Mouse (Mus musculus): ENCODE measurements around the gene Cpm. TPM values are rescaled to one million over a fixed set of nuclear protein-coding genes. Genes with fewer than 3 reads are reported as not detected.
"Not testable (repeated sequence)": the region's sequence is repeated elsewhere in the genome, so short reads cannot be mapped to it uniquely, and the experiment has no call there.

The Cpm gene
- polyA plus RNA-seq, 1 experiment: 13.6 TPM

DNA sequence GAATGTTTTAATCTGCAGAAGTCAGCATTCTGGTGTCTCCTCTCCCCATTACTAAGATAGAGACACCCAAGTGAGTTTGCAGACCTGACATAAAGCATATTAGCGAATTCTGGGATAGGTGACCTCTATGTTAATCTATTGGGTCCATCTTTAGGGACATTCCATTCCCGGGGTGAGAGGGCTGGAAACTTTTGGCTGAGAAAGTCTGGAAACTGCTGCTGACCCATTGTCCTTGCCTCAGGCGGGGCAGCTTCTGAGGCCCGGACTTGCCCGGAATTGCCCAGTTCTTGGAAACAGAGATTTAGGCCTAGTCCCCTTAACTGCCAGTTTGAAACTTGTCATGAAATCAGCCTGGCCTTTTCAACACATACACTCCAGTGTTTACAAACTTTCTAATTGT, 82.1 kb downstream of the Cpm start:
- H3K27me3 ChIP-seq (ENCODE audit: control insufficient read depth, insufficient read depth, low read length): no peaks in the 10 kb centered on the region
- no peak overlapping the region for H3K27ac ChIP-seq (ENCODE audit: insufficient read depth, low read length)
- peaks cover 6% of the 10 kb centered on the region for H3K4me1 ChIP-seq (ENCODE audit: control insufficient read depth, insufficient read depth, low read length)
- WGBS: 55% methylated on average over 5 of the region's 5 CpGs
- no peak overlapping the region for H3K4me3 ChIP-seq (replicated peaks; ENCODE audit: insufficient read depth, low read depth, low read length)
- TF ChIP-seq CTCF (IDR thresholded peaks at IDR 0.05; ENCODE audit: borderline replicate concordance, insufficient read depth, low read depth, low read length) (no peak), POLR2A (IDR thresholded peaks at IDR 0.05; ENCODE audit: borderline replicate concordance, insufficient read depth, low read length) (no peak)
- peak; percentile 19 to 22 for DNase-seq

DNA sequence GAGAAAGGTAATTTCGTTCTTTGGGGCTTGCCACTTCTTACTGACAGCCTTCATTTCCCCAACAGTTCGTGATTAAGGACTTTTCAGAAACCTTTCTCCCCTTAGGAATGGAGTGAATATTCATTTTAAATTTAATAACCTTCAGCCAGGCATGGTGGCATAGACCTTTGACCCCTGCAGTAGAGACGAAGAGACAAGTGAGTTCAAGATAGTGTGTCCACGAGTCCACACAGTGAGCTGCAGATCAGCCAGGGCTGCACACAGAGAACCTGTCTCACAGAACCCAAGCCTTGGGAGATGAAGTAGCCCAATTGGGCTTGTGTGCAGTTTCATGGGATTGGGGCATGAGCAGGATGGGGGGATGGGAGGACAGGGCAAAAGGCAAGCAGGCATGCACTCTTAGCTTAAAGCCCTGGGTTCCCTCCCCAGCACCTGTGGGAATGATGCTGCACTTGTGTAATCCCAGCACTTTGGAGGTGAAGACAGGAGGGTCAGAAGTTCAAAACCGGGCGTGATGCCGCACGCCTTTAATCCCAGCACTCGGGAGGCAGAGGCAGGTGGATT, 83.0 kb downstream of the Cpm start:
- Histone ChIP-seq H3K4me3 (replicated peaks; ENCODE audit: insufficient read depth, low read depth, low read length) (no peak overlapping the region), H3K27me3 (ENCODE audit: control insufficient read depth, insufficient read depth, low read length) (no peaks in the 10 kb centered on the region), H3K27ac (ENCODE audit: insufficient read depth, low read length) (no peak overlapping the region), H3K4me1 (ENCODE audit: control insufficient read depth, insufficient read depth, low read length) (no peaks in the 10 kb centered on the region)
- TF ChIP-seq POLR2A (IDR thresholded peaks at IDR 0.05; ENCODE audit: borderline replicate concordance, insufficient read depth, low read length) (no peak), CTCF (IDR thresholded peaks at IDR 0.05; ENCODE audit: borderline replicate concordance, insufficient read depth, low read depth, low read length) (no peak)
- DNase-seq: no peak
- WGBS: 90% methylated on average over 9 of the region's 9 CpGs

DNA sequence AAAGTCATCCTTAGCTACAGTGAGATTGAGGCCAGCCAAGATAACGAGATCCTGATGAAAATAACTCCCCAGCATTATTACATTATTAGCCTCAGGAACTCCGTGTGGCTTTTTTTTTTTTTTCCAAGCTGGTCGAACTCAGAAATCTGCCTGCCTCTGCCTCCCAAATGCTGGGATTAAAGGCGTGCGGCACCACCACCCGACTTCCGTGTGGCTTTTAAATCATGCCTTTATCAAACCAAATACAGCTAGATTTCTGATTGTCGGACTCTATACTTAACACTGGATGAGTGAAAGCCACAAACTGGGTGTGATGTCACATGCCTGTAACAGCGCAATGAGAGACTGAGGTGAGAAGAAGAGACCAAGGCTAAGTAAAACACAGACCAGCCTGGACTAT, 83.6 kb downstream of the Cpm start:
- no peaks in the 10 kb centered on the region for H3K4me1 ChIP-seq (ENCODE audit: control insufficient read depth, insufficient read depth, low read length)
- H3K4me3 ChIP-seq (replicated peaks; ENCODE audit: insufficient read depth, low read depth, low read length): no peak overlapping the region
- no peak overlapping the region for H3K27ac ChIP-seq (ENCODE audit: insufficient read depth, low read length)
- TF ChIP-seq CTCF (IDR thresholded peaks at IDR 0.05; ENCODE audit: borderline replicate concordance, insufficient read depth, low read depth, low read length): no peak
- no peak for TF ChIP-seq POLR2A (IDR thresholded peaks at IDR 0.05; ENCODE audit: borderline replicate concordance, insufficient read depth, low read length)
- no peaks in the 10 kb centered on the region for H3K27me3 ChIP-seq (ENCODE audit: control insufficient read depth, insufficient read depth, low read length)
- DNase-seq: no peak
- 94% methylated on average over 9 of the region's 9 CpGs for WGBS

DNA sequence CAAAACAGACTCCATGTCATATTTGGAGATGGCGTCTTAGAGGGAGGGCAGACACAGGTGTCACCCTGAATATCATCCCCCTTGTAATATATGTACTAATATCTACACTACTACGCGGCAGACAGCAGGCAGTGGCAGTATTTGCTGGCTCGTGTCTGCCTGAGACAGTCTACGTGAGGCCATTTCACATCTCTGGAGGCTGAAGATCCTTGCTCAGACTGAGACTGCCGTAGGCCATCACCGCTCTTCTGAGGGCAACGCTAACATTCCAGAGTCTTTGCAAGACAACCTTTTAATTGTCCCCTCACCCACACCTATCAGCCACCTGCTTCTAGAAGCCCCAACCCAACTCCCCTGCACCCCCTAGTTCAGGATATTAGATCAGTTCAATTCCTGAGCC, 84.2 kb downstream of the Cpm start:
- H3K4me3 ChIP-seq (replicated peaks; ENCODE audit: insufficient read depth, low read depth, low read length): no peak overlapping the region
- H3K27ac ChIP-seq (ENCODE audit: insufficient read depth, low read length): no peak overlapping the region
- H3K27me3 ChIP-seq (ENCODE audit: control insufficient read depth, insufficient read depth, low read length): no peaks in the 10 kb centered on the region
- 94% methylated on average over 8 of the region's 8 CpGs for WGBS
- no peak for DNase-seq
- no peak for TF ChIP-seq POLR2A (IDR thresholded peaks at IDR 0.05; ENCODE audit: borderline replicate concordance, insufficient read depth, low read length)
- no peaks in the 10 kb centered on the region for H3K4me1 ChIP-seq (ENCODE audit: control insufficient read depth, insufficient read depth, low read length)

DNA sequence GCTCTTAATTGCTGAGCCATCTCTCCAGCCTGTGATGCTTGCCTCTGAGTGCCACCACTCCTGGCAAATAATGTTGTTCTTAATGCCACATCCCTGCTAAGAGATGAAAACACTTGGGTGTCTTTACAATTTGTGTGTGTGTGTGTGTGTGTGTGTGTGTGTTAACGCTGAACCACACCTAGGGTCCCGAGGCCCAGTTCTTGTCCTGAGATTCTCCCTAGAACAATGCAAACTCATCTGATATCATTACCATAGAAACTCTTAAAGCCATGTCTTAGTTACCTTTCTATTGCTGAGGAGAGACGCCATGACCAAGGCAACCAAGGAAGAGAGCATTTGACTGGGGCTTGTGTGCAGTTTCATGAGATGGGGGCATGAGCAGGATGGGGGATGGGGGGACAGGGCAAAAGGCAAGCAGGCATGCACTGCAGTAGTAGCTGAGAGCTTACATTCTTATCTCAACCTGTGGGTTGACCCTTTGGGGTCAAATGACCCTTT, 84.8 kb downstream of the Cpm start:
- DNase-seq: no peak
- no peaks in the 10 kb centered on the region for H3K4me1 ChIP-seq (ENCODE audit: control insufficient read depth, insufficient read depth, low read length)
- H3K27ac ChIP-seq (ENCODE audit: insufficient read depth, low read length): no peak overlapping the region
- no peaks in the 10 kb centered on the region for H3K27me3 ChIP-seq (ENCODE audit: control insufficient read depth, insufficient read depth, low read length)
- TF ChIP-seq POLR2A (IDR thresholded peaks at IDR 0.05; ENCODE audit: borderline replicate concordance, insufficient read depth, low read length) (no peak), CTCF (IDR thresholded peaks at IDR 0.05; ENCODE audit: borderline replicate concordance, insufficient read depth, low read depth, low read length) (no peak)
- WGBS: 91% methylated on average over 3 of the region's 3 CpGs
- H3K4me3 ChIP-seq (replicated peaks; ENCODE audit: insufficient read depth, low read depth, low read length): no peak overlapping the region

DNA sequence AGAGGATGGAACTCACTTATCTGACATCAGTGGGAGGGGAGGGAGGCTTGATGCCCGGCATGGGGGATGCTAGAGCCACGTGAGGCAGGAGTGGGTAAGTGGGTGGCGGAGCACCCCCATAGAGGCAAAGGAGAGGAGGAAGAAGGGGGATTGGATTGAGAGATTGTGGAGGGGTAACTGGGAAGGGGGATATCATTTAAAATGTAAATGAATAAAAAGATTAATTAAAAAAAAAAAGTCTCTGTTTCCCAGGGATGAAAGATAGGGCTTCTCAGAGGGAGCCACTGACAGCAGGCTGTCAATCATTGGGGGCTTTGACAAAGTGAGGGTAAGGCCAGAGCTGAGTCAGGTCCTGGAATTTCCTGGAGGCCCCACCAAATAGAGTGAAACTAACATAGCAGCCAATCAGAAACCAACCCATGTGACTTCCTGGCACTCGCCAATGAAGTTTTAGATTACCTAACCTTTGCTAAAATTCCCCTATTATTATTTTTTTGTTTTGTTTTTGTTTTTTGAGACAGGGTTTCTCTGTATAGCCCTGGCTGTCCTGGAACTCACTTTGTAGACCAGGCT, 85.7 kb downstream of the Cpm start:
- no peak overlapping the region for H3K27ac ChIP-seq (ENCODE audit: insufficient read depth, low read length)
- TF ChIP-seq POLR2A (IDR thresholded peaks at IDR 0.05; ENCODE audit: borderline replicate concordance, insufficient read depth, low read length) (no peak), CTCF (IDR thresholded peaks at IDR 0.05; ENCODE audit: borderline replicate concordance, insufficient read depth, low read depth, low read length) (no peak)
- H3K27me3 ChIP-seq (ENCODE audit: control insufficient read depth, insufficient read depth, low read length): no peaks in the 10 kb centered on the region
- H3K4me3 ChIP-seq (replicated peaks; ENCODE audit: insufficient read depth, low read depth, low read length): no peak overlapping the region
- no peaks in the 10 kb centered on the region for H3K4me1 ChIP-seq (ENCODE audit: control insufficient read depth, insufficient read depth, low read length)
- WGBS: 71% methylated on average over 4 of the region's 4 CpGs
- no peak for DNase-seq

DNA sequence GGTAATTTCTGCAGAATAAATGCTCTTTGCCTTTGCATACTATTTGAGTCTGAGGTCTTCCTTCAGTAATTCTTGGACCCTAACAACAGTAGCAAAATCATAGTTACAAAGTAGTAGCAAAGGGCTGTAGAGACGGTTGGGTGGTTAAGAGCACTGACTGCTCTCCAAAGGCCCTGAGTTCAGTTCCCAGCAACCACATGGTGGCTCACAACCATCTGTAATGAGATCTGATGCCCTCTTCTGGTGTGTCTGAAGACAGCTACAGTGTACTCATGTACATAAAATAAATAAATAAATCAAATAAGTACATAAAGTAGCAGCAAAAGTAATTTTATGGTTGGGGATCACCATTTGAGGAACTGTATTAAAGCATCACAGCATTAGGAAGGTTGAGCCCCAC, 86.4 kb downstream of the Cpm start:
- WGBS: 92% methylated on average over 1 of the region's 1 CpGs
- H3K4me1 ChIP-seq (ENCODE audit: control insufficient read depth, insufficient read depth, low read length); DNase-seq; H3K27me3 ChIP-seq (ENCODE audit: control insufficient read depth, insufficient read depth, low read length); H3K4me3 ChIP-seq (replicated peaks; ENCODE audit: insufficient read depth, low read depth, low read length); H3K27ac ChIP-seq (ENCODE audit: insufficient read depth, low read length): not testable (repeated sequence)

DNA sequence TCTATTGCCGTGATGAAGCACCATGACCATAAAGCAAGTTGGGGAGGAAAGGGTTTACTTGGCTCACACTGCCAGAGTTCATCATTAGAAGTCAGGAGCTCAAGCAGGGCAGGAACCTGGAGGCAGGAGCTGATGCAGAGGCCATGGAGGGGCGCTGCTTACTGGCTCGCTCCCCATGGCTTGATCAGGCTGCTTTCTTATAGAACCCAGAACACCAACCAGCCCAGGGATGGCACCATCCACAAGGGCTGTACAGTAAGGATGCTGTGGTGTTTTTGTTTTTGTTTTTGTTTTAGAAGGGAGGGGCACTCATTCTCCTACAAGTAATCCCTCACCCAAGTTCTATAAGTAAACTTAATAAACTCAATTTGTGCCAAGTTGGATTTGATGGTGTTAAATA, 87.4 kb downstream of the Cpm start:
- H3K27me3 ChIP-seq (ENCODE audit: control insufficient read depth, insufficient read depth, low read length): no peaks in the 10 kb centered on the region
- no peaks in the 10 kb centered on the region for H3K4me1 ChIP-seq (ENCODE audit: control insufficient read depth, insufficient read depth, low read length)
- no peak overlapping the region for H3K4me3 ChIP-seq (replicated peaks; ENCODE audit: insufficient read depth, low read depth, low read length)
- WGBS: 82% methylated on average over 3 of the region's 3 CpGs
- TF ChIP-seq CTCF (IDR thresholded peaks at IDR 0.05; ENCODE audit: borderline replicate concordance, insufficient read depth, low read depth, low read length) (no peak), POLR2A (IDR thresholded peaks at IDR 0.05; ENCODE audit: borderline replicate concordance, insufficient read depth, low read length) (no peak)
- no peak overlapping the region for H3K27ac ChIP-seq (ENCODE audit: insufficient read depth, low read length)
- DNase-seq: no peak

All from cerebellum, adult 2 months (tissue).